8 mouse cellular contexts compared by ENCODE assay signal in the genomic region with DNA sequence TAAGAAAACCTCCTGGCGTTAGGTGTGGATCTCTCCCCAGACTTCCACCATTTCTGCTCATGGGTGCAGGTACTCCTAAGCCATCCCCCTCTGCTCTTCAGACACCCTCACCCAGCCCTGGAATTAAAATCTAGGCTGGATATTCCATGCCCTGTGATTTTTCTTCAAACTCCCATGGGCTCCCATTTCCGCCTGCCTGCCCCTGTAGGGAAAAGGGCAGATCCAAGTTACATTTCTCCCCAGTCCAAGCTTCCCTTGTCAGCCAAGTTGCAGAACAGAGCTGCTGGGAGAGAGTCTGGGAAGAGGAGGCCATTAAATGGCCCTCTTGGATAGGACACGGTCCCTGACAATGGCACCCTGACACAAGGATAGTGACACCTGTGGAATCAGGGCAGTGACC. TPM values are rescaled to one million over a fixed set of nuclear protein-coding genes. Genes with fewer than 3 reads are reported as not detected.
DNase-seq lines count a peak whose midpoint lies in the region; ATAC-seq and TF ChIP-seq lines count a peak whose summit lies in the region.

No protein-coding gene starts in this region.

- DNase-seq in lung, embryonic 14.5 days = no peak
- DNase-seq in lung, adult 18-20 months = no peak
- no peak for DNase-seq in heart, embryonic 10.5 days (ENCODE audit: low spot score)
- peak; percentile 28 to 50 for DNase-seq in kidney, postnatal 4 days
- no peak for DNase-seq in left cerebral cortex, adult 18-20 months (ENCODE audit: low spot score in 2 of 2)
- no peak for DNase-seq in cerebellum, postnatal 4 days (ENCODE audit: low spot score in 2 of 2)

- H3K9me3 ChIP-seq in lung, embryonic 14.5 days (ENCODE audit: low read depth, low read length) = no peaks in the 10 kb centered on the region
- H3K9me3 ChIP-seq in heart, embryonic 10.5 days = no peaks in the 10 kb centered on the region
- H3K9me3 ChIP-seq in neural tube, embryonic 14.5 days (ENCODE audit: control insufficient read depth, low read length) = no peaks in the 10 kb centered on the region

- ATAC-seq in lung, embryonic 14.5 days (ENCODE audit: insufficient read depth) = no peak
- ATAC-seq in neural tube, embryonic 14.5 days (ENCODE audit: low read depth) = no peak
- no peak for ATAC-seq in monocyte, adult 5-6 weeks (replicated peaks; ENCODE audit: insufficient number of reproducible peaks, low FRiP score, low TSS enrichment, poor library complexity, severe bottlenecking)

- peak overlapping the region; percentile 87 for H3K9ac ChIP-seq in lung, embryonic 14.5 days
- H3K9ac ChIP-seq in neural tube, embryonic 14.5 days (replicated peaks; ENCODE audit: low read depth, low read length) = no peak overlapping the region

- peak overlapping the region; percentile 84 for H3K4me3 ChIP-seq in lung, embryonic 14.5 days (ENCODE audit: low read depth, low read length)
- peak overlapping the region; percentile 80 for H3K4me3 ChIP-seq in heart, embryonic 10.5 days
- peak overlapping the region; percentile 70 for H3K4me3 ChIP-seq in neural tube, embryonic 14.5 days (ENCODE audit: low read depth, low read length)

- H3K27me3 ChIP-seq in lung, embryonic 14.5 days (ENCODE audit: insufficient read depth, low read length) = no peaks in the 10 kb centered on the region
- H3K27me3 ChIP-seq in heart, embryonic 10.5 days (ENCODE audit: insufficient read depth, poor library complexity, severe bottlenecking) = peaks cover 21% of the 10 kb centered on the region; the same call in 1 of the 2 replicates
- no peaks in the 10 kb centered on the region for H3K27me3 ChIP-seq in neural tube, embryonic 14.5 days (ENCODE audit: control insufficient read depth, insufficient read depth, low read length)

- H3K4me2 ChIP-seq in lung, embryonic 14.5 days = peak overlapping the region; percentile 86
- H3K4me2 ChIP-seq in neural tube, embryonic 14.5 days (ENCODE audit: low read depth, low read length) = peak overlapping the region; percentile 80

- TF ChIP-seq CTCF in lung, embryonic 14.5 days (IDR thresholded peaks at IDR 0.05; ENCODE audit: low read depth) = no peak

- WGBS in lung, embryonic 14.5 days = 35% methylated on average over 3 of the region's 3 CpGs
- WGBS in heart, embryonic 10.5 days = 41% methylated on average over 3 of the region's 3 CpGs
- 29% methylated on average over 3 of the region's 3 CpGs for WGBS in neural tube, embryonic 14.5 days

- peaks cover 9% of the 10 kb centered on the region; the same call in 1 of the 2 replicates for H3K4me1 ChIP-seq in lung, embryonic 14.5 days (ENCODE audit: insufficient read depth)
- H3K4me1 ChIP-seq in heart, embryonic 10.5 days = peaks cover 28% of the 10 kb centered on the region
- H3K4me1 ChIP-seq in neural tube, embryonic 14.5 days (ENCODE audit: control insufficient read depth, insufficient read depth, low read length) = no peaks in the 10 kb centered on the region

- H3K27ac ChIP-seq in lung, embryonic 14.5 days (ENCODE audit: low read depth) = peak overlapping the region; percentile 96
- H3K27ac ChIP-seq in heart, embryonic 10.5 days = peak overlapping the region; percentile 91
- H3K27ac ChIP-seq in neural tube, embryonic 14.5 days (ENCODE audit: low read depth, low read length) = no peak overlapping the region

- peaks cover 16% of the 10 kb centered on the region for H3K36me3 ChIP-seq in lung, embryonic 14.5 days (ENCODE audit: insufficient read depth)
- H3K36me3 ChIP-seq in heart, embryonic 10.5 days = peaks cover 14% of the 10 kb centered on the region
- no peaks in the 10 kb centered on the region for H3K36me3 ChIP-seq in neural tube, embryonic 14.5 days (ENCODE audit: control insufficient read depth, insufficient read depth, low read length)

RNA-seq across cellular contexts. Expression of a gene that starts 0.6 kb away (rescaled TPM):
- 20.7 TPM in 2 replicates for polyA plus RNA-seq in lung, embryonic 14.5 days (2014; fragmentation: Nextera tagmentation; extraction: Ambion mirVana)
- polyA plus RNA-seq in heart, embryonic 10.5 days (2016; fragmentation: Nextera tagmentation; extraction: Ambion mirVana) = 13.4 and 13.9 TPM in 2 replicates
- 29.7 and 37.8 TPM in 2 replicates for polyA plus RNA-seq in neural tube, embryonic 14.5 days (2014; fragmentation: Nextera tagmentation; extraction: Ambion mirVana)
- 10 to 100 TPM; 30.9 to 31.6 TPM for total RNA-seq in left cerebral cortex, adult 18-20 months (2021)
- total RNA-seq in monocyte, adult 5-6 weeks (2017) = 5.4 to 17.3 TPM (median 17.0 TPM) in 3 replicates

RNA-seq across cellular contexts. Expression of a gene that starts 1.8 kb away (rescaled TPM):
- 0.11 and 0.18 TPM in 2 replicates for polyA plus RNA-seq in lung, embryonic 14.5 days (2014; fragmentation: Nextera tagmentation; extraction: Ambion mirVana)
- polyA plus RNA-seq in heart, embryonic 10.5 days (2016; fragmentation: Nextera tagmentation; extraction: Ambion mirVana) = 0.15 and 0.64 TPM in 2 replicates
- 0.16 and 0.35 TPM in 2 replicates for polyA plus RNA-seq in neural tube, embryonic 14.5 days (2014; fragmentation: Nextera tagmentation; extraction: Ambion mirVana)
- 1 to 10 TPM in 1 of 2 experiments, under 1 TPM in 1; 0.16 to 1.1 TPM for total RNA-seq in left cerebral cortex, adult 18-20 months (2021)
- 0.10 to 2.7 TPM (median 0.39 TPM) in 3 replicates for total RNA-seq in monocyte, adult 5-6 weeks (2017)

RNA-seq across cellular contexts. Expression of a gene that starts 50.9 kb away (rescaled TPM):
- 18.6 and 22.3 TPM in 2 replicates for polyA plus RNA-seq in lung, embryonic 14.5 days (2014; fragmentation: Nextera tagmentation; extraction: Ambion mirVana)
- polyA plus RNA-seq in heart, embryonic 10.5 days (2016; fragmentation: Nextera tagmentation; extraction: Ambion mirVana) = 17.5 and 25.6 TPM in 2 replicates
- 26.7 and 28.1 TPM in 2 replicates for polyA plus RNA-seq in neural tube, embryonic 14.5 days (2014; fragmentation: Nextera tagmentation; extraction: Ambion mirVana)
- 10 to 100 TPM; 45.9 to 47.5 TPM for total RNA-seq in left cerebral cortex, adult 18-20 months (2021)
- total RNA-seq in monocyte, adult 5-6 weeks (2017) = 1.1 to 4.7 TPM (median 2.1 TPM) in 3 replicates

Comparison
In these comparisons a context has a peak if more than half of its experiments do, and no peak if none do; other contexts are left out.
1. DNase-seq: peak in kidney, postnatal 4 days (2 of 2); none in lung, embryonic 14.5 days (single experiment), lung, adult 18-20 months (0 of 2), heart, embryonic 10.5 days (single experiment), left cerebral cortex, adult 18-20 months (0 of 2) and cerebellum, postnatal 4 days (0 of 2).
2. Peak in every context shown above with its lines, with median percentiles within 50 percentile points of each other: H3K4me3 ChIP-seq.